Mouse (Mus musculus): Measurements from ENCODE around the gene Fanci.

DNA sequence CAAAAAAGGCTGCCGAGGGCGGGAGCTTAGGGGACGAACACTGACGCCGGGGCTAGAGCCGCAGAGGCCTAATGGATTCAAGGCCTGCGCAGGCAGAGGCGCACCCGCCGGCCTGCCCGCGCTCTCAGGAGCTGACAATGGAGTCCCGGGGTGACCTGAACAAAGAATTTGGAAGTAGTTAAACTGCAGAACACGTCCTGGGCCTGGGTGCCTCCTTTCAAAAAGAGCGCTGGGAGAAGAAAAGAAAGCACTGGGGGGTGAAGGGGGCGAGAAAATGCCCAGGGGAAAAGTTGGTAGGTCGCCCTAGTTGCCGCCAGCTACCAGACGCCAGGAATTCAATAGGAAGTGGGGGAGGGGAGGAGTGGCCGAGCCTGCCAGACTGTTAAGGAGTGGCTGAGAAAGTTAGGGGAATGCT, 106.0 kb downstream of the Fanci start:
- TF ChIP-seq GATA1 (IDR thresholded peaks at IDR 0.05; ENCODE audit: borderline replicate concordance, low read length) (no peak), FLI1 (IDR thresholded peaks at IDR 0.05; ENCODE audit: low read length) (no peak)

Data from megakaryocyte, embryonic 14.5 days (primary cell).